Mouse (Mus musculus) megakaryocyte, embryonic 14.5 days (primary cell): ENCODE data around the gene Sltm.

Experiments used
- FLI1 ChIP-seq: IDR thresholded peaks from 2 replicates; pipeline ENCODE4 v1.6.1; 2012; ENCODE audit warnings: low read length, inconsistent platforms, mixed read lengths
- GATA1 ChIP-seq: IDR thresholded peaks from 3 replicates; pipeline ENCODE4 v1.6.1; 2012; ENCODE audit warnings: mixed read lengths, low read length, inconsistent platforms, borderline replicate concordance

DNA sequence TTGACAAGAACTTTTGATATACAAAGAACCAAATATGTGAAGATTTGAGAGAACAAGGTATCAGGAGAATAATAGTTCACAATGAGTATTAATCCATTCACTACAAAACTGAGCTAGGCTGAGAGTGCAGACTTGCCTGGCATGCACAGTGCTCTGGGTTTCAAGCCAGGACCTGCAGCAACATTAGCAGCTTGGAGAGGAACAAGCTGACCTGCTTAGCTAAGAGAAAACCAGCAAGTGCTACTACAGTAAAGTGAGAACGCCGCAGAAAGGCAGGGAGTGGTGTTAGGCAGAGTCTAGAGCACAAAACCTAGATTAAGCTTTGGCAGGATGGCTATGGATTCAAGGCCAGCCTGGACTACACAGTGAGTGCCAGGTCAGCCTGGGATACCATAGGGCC, 87.2 kb downstream of the Sltm start:
- TF ChIP-seq FLI1 (no peak), GATA1 (no peak)
